Mouse (Mus musculus) intestine, embryonic 16.5 days (tissue): ENCODE results near the gene Mtrex. TPM values are rescaled to one million over a fixed set of nuclear protein-coding genes. Genes with fewer than 3 reads are reported as not detected.

ENCODE experiments used
- ATAC-seq: fragments of 200-750 bp; cut with Nextera tagmentation; 2 replicates; pipeline ENCODE4 v1.8.0; 2017; ENCODE audit warnings: moderate TSS enrichment, moderate library complexity
- H3K27ac ChIP-seq: fragments of 300-500 bp; sonication (generic); 2 replicates; pipeline ENCODE4 v1.5.1; 2014; ENCODE audit warnings: mild to moderate bottlenecking, low read length
- H3K27me3 ChIP-seq: fragments of 300-500 bp; sonication (generic); replicated peaks from 2 replicates; pipeline ENCODE4 v1.6.1; 2014; ENCODE audit warnings: low read length, control low read depth, mixed read lengths; ENCODE audit not compliant: control insufficient read depth, insufficient read depth
- H3K36me3 ChIP-seq: fragments of 300-500 bp; sonication (generic); 2 replicates; pipeline ENCODE4 v1.6.1; 2014; ENCODE audit warnings: low read length, control low read depth; ENCODE audit not compliant: control insufficient read depth, insufficient read depth
- H3K4me1 ChIP-seq: fragments of 300-500 bp; sonication (generic); 2 replicates; pipeline ENCODE4 v1.6.1; 2014; ENCODE audit warnings: low read length, control low read depth, mixed read lengths; ENCODE audit not compliant: control insufficient read depth, insufficient read depth
- H3K4me2 ChIP-seq: fragments of 300-500 bp; sonication (generic); 2 replicates; pipeline ENCODE4 v1.6.1; 2014; ENCODE audit warnings: low read depth, low read length, control low read depth
- H3K4me3 ChIP-seq: fragments of 300-500 bp; sonication (generic); 2 replicates; pipeline ENCODE4 v1.5.1; 2014; ENCODE audit warnings: mild to moderate bottlenecking, low read length
- H3K9ac ChIP-seq: fragments of 300-500 bp; sonication (generic); 2 replicates; pipeline ENCODE4 v1.6.1; 2014; ENCODE audit warnings: low read depth, low read length
- H3K9me3 ChIP-seq: fragments of 300-500 bp; sonication (generic); 2 replicates; pipeline ENCODE4 v1.6.1; 2016; ENCODE audit warnings: low read length, control low read depth; ENCODE audit not compliant: control insufficient read depth
- WGBS: fragments of 180-500 bp; shearing (Covaris S2); extraction: QIAGEN DNeasy Blood & Tissue Kit; methylation state at CpG from one replicate; pipeline ENCODE4 v1.1.7; 2014; 5-methylcytosine and 5-hydroxymethylcytosine counted together
- polyA plus RNA-seq: library from polyadenylated mRNA; unstranded; fragments of >200 nt; fragmentation: Nextera tagmentation; extraction: Ambion mirVana; gene quantifications from 2 replicates; pipeline ENCODE4 v1.2.1, GENCODE M21; 2015

The Mtrex gene
- polyA plus RNA-seq, 1 experiment from 2014 or later: 51.5 TPM

DNA sequence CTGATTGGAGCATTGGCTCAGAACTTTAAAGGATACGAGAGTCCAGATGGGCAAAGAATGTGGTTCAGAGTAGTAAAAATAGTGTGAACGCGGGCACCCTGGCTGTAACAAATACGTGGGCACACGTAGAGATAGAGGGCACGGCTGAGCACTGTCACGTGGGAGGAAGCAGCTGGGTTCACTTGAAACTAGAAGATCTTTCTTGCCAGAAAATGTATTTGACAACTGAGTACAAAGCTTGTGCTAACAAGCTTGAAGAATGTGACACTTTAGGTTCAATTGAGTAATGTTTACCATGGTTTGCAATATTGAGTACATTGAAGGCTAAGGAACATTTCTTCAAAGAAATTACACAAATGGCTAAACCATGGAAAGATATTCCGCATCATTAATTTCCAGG, 10.9 kb upstream of the Mtrex start:
- Histone ChIP-seq H3K4me3 (no peak overlapping the region), H3K9ac (no peak overlapping the region), H3K36me3 (peaks cover 8% of the 10 kb centered on the region), H3K9me3 (no peaks in the 10 kb centered on the region), H3K4me2 (no peak overlapping the region), H3K4me1 (no peaks in the 10 kb centered on the region), H3K27ac (no peak overlapping the region), H3K27me3 (no peaks in the 10 kb centered on the region)
- no peak for ATAC-seq
- 93% methylated on average over 8 of the region's 8 CpGs for WGBS

DNA sequence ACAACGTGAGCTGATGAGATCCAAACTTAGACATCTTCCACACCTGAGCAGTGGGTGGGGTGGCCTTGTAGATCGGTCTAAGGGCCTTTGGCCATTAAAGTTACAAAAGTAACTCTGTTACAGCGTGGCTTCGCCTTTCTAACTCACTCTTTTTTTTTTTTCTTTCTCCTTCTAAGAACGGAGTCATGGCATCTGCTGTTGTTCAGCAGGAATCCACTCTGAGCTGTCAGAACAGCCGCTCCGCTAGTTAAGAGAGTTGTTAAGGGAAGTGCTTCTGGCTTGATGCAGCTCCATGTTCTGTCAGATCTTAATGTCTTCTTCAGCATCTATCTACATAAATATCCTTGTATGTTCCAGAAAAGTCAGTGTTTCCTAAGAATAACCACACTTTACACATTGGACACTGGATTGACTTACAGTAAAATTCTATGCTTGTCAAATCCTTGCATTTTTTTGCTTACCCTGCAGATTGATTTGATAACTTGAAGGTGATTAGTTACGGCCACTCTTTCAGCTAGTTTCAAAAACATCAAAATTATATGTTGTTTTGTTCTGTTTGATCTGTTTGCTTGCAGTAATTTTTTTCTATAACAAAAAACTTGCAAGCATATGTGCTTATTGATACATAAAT, 955 bp upstream of the Mtrex start:
- ATAC-seq: no peak
- no peaks in the 10 kb centered on the region; the same call in 1 of the 2 replicates for H3K36me3 ChIP-seq
- peak overlapping the region; percentile 82 for H3K4me2 ChIP-seq
- peak overlapping the region; percentile 72 for H3K27ac ChIP-seq
- peaks cover 6% of the 10 kb centered on the region for H3K4me1 ChIP-seq
- no peaks in the 10 kb centered on the region for H3K9me3 ChIP-seq
- WGBS: 6% methylated on average over 8 of the region's 8 CpGs
- H3K27me3 ChIP-seq: no peaks in the 10 kb centered on the region
- peak overlapping the region; percentile 91 for H3K4me3 ChIP-seq
- peak overlapping the region; percentile 80 for H3K9ac ChIP-seq

- Histone ChIP-seq H3K9me3 (no peaks in the 10 kb centered on the region), H3K4me3 (peak overlapping the region; percentile 91), H3K4me2 (peak overlapping the region; percentile 62), H3K4me1 (peaks cover 6% of the 10 kb centered on the region), H3K27me3 (no peaks in the 10 kb centered on the region), H3K36me3 (no peaks in the 10 kb centered on the region), H3K27ac (peak overlapping the region; percentile 72), H3K9ac (peak overlapping the region; percentile 80)
- WGBS: 0% methylated on average over 19 of the region's 19 CpGs
- ATAC-seq: peak; percentile 47
Observed at GRCm38 (mm10) chr13:112926796-112927195, 402 bp downstream of the Mtrex start.

DNA sequence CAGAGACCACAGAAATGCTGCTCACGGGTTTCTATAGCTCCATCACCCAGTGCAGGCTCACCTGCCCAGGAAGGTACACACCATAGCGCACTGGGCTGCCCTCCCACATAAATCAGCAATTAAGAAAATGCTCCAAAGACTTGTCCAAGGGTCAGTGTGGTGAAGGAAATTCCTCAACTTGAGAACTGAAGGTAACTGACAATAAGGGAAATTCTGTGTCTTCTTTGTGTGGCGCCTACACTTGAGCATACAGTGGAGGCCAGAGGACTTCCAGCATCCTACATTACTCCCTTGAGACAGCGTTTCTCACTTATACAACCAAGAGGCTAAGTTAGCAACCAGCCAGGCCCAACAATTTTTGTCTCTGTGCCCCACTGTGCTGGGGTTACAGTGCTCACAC, 1.2 kb downstream of the Mtrex start:
- WGBS: 64% methylated on average over 4 of the region's 4 CpGs
- Histone ChIP-seq H3K27ac (no peak overlapping the region), H3K9ac (peak overlapping the region; percentile 80; the same call in 1 of the 2 replicates), H3K9me3 (no peaks in the 10 kb centered on the region), H3K4me1 (peaks cover 6% of the 10 kb centered on the region), H3K27me3 (no peaks in the 10 kb centered on the region), H3K4me3 (peak overlapping the region; percentile 91), H3K4me2 (peak overlapping the region; percentile 62), H3K36me3 (no peaks in the 10 kb centered on the region)
- ATAC-seq: no peak

GRCm38 (mm10) chr13:112925266-112925665, 1.9 kb downstream of the Mtrex start:
- H3K4me2 ChIP-seq: no peak overlapping the region
- H3K27me3 ChIP-seq: no peaks in the 10 kb centered on the region
- no peak overlapping the region for H3K4me3 ChIP-seq
- no peak for ATAC-seq
- H3K9ac ChIP-seq: no peak overlapping the region
- no peaks in the 10 kb centered on the region for H3K9me3 ChIP-seq
- peaks cover 6% of the 10 kb centered on the region for H3K4me1 ChIP-seq
- no peak overlapping the region for H3K27ac ChIP-seq
- WGBS: 58% methylated on average over 6 of the region's 6 CpGs
- no peaks in the 10 kb centered on the region for H3K36me3 ChIP-seq

- Histone ChIP-seq H3K9ac (no peak overlapping the region), H3K27me3 (no peaks in the 10 kb centered on the region), H3K9me3 (no peaks in the 10 kb centered on the region), H3K4me1 (peaks cover 2% of the 10 kb centered on the region), H3K4me2 (no peak overlapping the region), H3K4me3 (no peak overlapping the region), H3K36me3 (peaks cover 3% of the 10 kb centered on the region; the same call in 1 of the 2 replicates), H3K27ac (no peak overlapping the region)
- no peak for ATAC-seq
- 83% methylated on average over 3 of the region's 3 CpGs for whole genome bisulfite sequencing
Observed at GRCm38 (mm10) chr13:112920906-112921305, 6.3 kb downstream of the Mtrex start.

- H3K4me2 ChIP-seq: no peak overlapping the region
- no peak overlapping the region for H3K4me3 ChIP-seq
- H3K27me3 ChIP-seq: no peaks in the 10 kb centered on the region
- 88% methylated on average over 4 of the region's 4 CpGs for WGBS
- no peak overlapping the region for H3K27ac ChIP-seq
- H3K9ac ChIP-seq: no peak overlapping the region
- H3K36me3 ChIP-seq: peaks cover 3% of the 10 kb centered on the region; the same call in 1 of the 2 replicates
- no peaks in the 10 kb centered on the region for H3K9me3 ChIP-seq
- no peak for ATAC-seq
- no peaks in the 10 kb centered on the region for H3K4me1 ChIP-seq
Observed at GRCm38 (mm10) chr13:112919141-112919865, 7.9 kb downstream of the Mtrex start.

- H3K27me3 ChIP-seq: no peaks in the 10 kb centered on the region
- 85% methylated on average over 4 of the region's 4 CpGs for WGBS
- H3K27ac ChIP-seq: no peak overlapping the region
- no peaks in the 10 kb centered on the region for H3K36me3 ChIP-seq
- no peak overlapping the region for H3K4me2 ChIP-seq
- H3K4me1 ChIP-seq: no peaks in the 10 kb centered on the region
- H3K9ac ChIP-seq: no peak overlapping the region
- no peak overlapping the region for H3K4me3 ChIP-seq
- no peaks in the 10 kb centered on the region for H3K9me3 ChIP-seq
- ATAC-seq: no peak
Observed at GRCm38 (mm10) chr13:112910434-112910833, 16.8 kb downstream of the Mtrex start.

DNA sequence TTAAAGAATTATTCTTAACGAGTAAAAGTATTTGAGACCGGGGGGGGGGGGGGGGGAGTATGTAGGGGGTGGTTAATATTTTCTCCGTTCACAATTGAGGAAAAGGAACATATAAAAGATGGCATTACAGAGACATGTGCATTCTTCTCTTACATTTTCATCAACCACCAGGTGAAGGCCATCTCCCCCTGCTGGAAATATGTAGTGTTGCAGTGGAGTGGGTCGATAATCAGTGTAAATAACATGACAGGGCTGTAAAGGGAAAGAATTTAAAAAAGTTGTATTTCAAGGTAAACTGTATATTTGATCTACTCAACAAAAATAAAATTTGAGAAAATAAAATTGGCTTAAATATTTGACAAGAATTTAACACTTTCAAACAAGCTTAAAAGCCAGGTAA, 17.5 kb downstream of the Mtrex start:
- ATAC-seq: no peak
- WGBS: 61% methylated on average over 4 of the region's 4 CpGs
- Histone ChIP-seq H3K4me2 (no peak overlapping the region), H3K27me3 (no peaks in the 10 kb centered on the region), H3K36me3 (no peaks in the 10 kb centered on the region), H3K4me1 (no peaks in the 10 kb centered on the region), H3K27ac (no peak overlapping the region), H3K9me3 (no peaks in the 10 kb centered on the region), H3K9ac (no peak overlapping the region), H3K4me3 (no peak overlapping the region)
